Mouse (Mus musculus): ENCODE data around the gene Tnfsf10. TPM values are rescaled to one million over a fixed set of nuclear protein-coding genes. Genes with fewer than 3 reads are reported as not detected.

Gene Tnfsf10
- total RNA-seq, 4 experiments from 2014 or later = 10.0 to 20.2 (median 12.3) TPM

DNA sequence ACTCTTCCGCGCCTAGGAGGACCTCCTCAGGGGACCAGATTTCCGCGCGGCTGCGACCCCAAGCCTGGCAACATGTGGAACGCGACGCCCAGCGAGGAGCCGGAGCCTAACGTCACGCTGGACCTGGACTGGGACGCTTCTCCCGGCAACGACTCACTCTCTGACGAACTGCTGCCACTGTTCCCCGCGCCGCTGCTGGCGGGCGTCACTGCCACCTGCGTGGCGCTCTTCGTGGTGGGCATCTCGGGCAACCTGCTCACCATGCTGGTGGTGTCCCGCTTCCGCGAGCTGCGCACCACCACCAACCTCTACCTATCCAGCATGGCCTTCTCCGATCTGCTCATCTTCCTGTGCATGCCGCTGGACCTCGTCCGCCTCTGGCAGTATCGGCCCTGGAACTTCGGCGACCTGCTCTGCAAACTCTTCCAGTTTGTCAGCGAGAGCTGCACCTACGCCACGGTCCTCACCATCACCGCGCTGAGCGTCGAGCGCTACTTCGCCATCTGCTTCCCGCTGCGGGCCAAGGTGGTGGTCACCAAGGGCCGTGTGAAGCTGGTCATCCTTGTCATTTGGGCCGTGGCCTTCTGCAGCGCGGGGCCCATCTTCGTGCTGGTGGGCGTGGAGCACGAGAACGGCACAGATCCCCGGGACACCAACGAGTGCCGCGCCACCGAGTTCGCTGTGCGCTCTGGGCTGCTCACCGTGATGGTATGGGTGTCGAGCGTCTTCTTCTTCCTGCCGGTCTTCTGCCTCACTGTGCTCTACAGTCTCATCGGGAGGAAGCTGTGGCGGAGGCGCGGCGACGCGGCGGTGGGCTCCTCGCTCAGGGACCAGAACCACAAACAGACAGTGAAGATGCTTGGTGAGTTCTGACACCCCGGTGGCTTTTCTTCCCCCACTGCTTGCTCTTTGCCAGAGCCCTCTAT lies 55.2 kb downstream of the Tnfsf10 start:
- DNase-seq = no peak

DNA sequence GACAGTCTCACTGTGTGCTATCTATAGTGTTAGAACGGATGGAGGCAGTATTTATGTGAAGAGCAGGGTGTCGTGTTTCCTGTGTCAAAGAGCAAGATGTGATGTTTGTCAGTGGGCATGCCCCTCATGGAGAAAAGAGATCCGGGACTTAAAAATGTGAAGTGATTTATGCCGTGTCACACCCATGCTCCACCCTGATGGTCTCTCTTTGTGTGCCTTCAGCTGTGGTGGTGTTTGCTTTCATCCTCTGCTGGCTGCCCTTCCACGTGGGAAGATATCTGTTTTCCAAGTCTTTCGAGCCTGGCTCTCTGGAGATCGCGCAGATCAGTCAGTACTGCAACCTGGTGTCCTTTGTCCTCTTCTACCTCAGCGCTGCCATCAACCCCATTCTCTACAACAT lies 57.6 kb downstream of the Tnfsf10 start:
- DNase-seq = no peak

DNA sequence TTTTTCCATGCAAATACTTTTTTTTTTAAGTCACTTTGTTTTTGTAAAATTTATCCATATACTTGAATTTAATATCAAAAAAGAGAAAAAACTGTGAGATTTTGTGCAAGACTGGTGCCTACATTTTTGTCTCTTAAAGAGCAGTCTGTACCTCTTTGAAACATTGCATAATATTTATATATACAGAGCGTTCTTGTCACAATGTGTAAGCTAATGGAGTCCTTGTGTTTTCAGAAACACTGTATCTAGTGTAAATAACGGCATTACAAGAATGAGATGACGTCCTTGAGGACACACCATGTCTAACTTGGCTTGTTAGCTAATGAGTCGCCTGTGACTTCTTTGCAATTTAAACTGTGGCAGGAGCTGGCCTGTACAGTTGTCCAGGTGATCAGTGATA lies 61.1 kb downstream of the Tnfsf10 start:
- DNase-seq = no peak

DNA sequence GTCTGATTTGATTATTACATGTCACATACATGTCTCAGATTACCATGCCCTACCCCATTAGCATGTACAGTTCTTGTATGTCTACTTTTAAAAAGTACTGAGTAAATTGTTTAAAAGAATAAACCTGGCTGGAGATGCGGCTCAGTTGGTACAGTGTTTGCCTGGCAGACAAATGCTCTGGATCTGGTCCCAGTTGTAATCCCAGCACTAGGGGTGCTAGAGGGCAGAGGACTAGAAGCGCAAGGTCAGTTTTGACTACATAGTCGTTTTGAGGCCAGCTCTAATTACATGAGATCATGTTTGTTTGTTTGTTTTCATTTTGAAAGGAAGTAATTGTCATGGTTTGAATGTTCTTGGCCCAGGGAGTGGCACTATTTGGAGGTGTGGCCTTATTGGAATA lies 68.0 kb downstream of the Tnfsf10 start:
- no peak for DNase-seq

DNA sequence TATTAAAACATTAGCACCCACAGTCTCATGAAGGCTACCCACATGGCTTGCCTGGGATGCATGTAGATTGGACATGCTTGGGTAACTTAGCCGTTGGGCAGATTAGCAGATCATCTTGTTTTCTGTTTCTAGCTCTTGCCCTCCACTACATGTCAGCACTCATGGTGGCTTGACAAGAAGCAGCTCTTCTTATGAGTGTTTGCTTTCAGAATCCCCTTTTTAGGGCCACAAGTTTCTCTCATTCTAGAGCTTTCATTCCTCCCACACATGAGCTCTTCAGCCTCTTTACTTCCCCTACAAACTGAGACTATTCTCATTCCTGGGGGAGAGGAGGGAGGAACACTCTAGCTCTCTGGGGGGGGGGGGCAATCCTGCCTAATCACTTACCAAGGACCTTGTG lies 73.1 kb downstream of the Tnfsf10 start:
- no peak for DNase-seq

Other genes with a start within 250 kb of the Tnfsf10 start
- gene Ect2, start 163.2 kb upstream of the Tnfsf10 start, total RNA-seq (2022) = 1 to 10 TPM; 2.6 to 7.0 (median 3.0) TPM
- gene Nceh1, start 134.1 kb upstream of the Tnfsf10 start, total RNA-seq (2022) = 100 to 1,000 TPM; 153 to 311 (median 234) TPM
- under 1 TPM in 1 of 4 experiments, not detected in 3; 0.06 TPM for gene Ghsr, start 54.3 kb downstream of the Tnfsf10 start, total RNA-seq (2022)

All from adrenal gland, adult 8-10 months (tissue).